Mouse (Mus musculus) C2C12 (cell line): ENCODE results near the gene Trim59. TPM values are rescaled to one million over a fixed set of nuclear protein-coding genes. Genes with fewer than 3 reads are reported as not detected.

Source experiments
- H3K27me3 ChIP-seq: one replicate; pipeline ENCODE4 v1.6.1; 2011; ENCODE audit not compliant: control insufficient read depth, insufficient read depth, insufficient read length
- H3K36me3 ChIP-seq: one replicate; pipeline ENCODE4 v1.6.1; 2011; ENCODE audit not compliant: control insufficient read depth, insufficient read depth
- H3K4me3 ChIP-seq: one replicate; pipeline ENCODE4 v1.5.1; 2011; ENCODE audit warnings: mild to moderate bottlenecking, control low read depth; ENCODE audit not compliant: poor library complexity, insufficient read depth, severe bottlenecking
- H3K79me2 ChIP-seq: one replicate; pipeline ENCODE4 v1.6.1; 2011; ENCODE audit not compliant: control insufficient read depth, insufficient read depth
- H3K79me3 ChIP-seq: one replicate; pipeline ENCODE4 v1.6.1; 2011; ENCODE audit warnings: low read depth, control low read depth
- H3ac ChIP-seq: one replicate; pipeline ENCODE3; 2011; ENCODE audit warnings: low read depth; ENCODE audit not compliant: control insufficient read depth, insufficient read length
- CEBPB ChIP-seq: IDR thresholded peaks from one replicate; pipeline ENCODE4 v1.6.1; 2011; ENCODE audit warnings: low read depth, mild to moderate bottlenecking, control low read depth, moderate library complexity
- CTCF ChIP-seq: IDR thresholded peaks from one replicate; pipeline ENCODE4 v1.5.1; 2011; ENCODE audit not compliant: control insufficient read depth, insufficient read depth, insufficient read length
- FOSL1 ChIP-seq: IDR thresholded peaks from one replicate; pipeline ENCODE4 v1.8.0; 2011; ENCODE audit warnings: mild to moderate bottlenecking, low read length; ENCODE audit not compliant: poor library complexity, insufficient read depth, severe bottlenecking
- MAX ChIP-seq: IDR thresholded peaks from one replicate; pipeline ENCODE4 v1.6.1; 2011; ENCODE audit warnings: mild to moderate bottlenecking, control low read depth
- MYOD1 ChIP-seq: IDR thresholded peaks from one replicate; pipeline ENCODE4 v1.6.1; 2011; ENCODE audit warnings: low read depth; ENCODE audit not compliant: control insufficient read depth, insufficient read length
- MYOG ChIP-seq: IDR thresholded peaks from one replicate; pipeline ENCODE4 v1.6.1; 2011; ENCODE audit not compliant: control insufficient read depth, insufficient read length; ENCODE audit errors: extremely low read depth
- USF1 ChIP-seq: IDR thresholded peaks from one replicate; pipeline ENCODE4 v1.6.1; 2011; ENCODE audit warnings: low read depth, mild to moderate bottlenecking, control low read depth, moderate library complexity
- polyA plus RNA-seq: library from polyadenylated mRNA; unstranded; fragments of >200 nt; fragmentation: generic; extraction: Trizol; gene quantifications from one replicate; pipeline ENCODE4 v1.2.1, GENCODE M21; 2012; ENCODE audit warnings: missing spikeins

The Trim59 gene
- polyA plus RNA-seq, 1 experiment, result 24.7 TPM

GRCm38 (mm10) chr3:69054760-69055432, 10.3 kb upstream of the Trim59 start:
- TF ChIP-seq FOSL1, result no peak
- TF ChIP-seq CTCF, result no peak
- TF ChIP-seq CEBPB, result no peak
- TF ChIP-seq MYOD1, result no peak
- TF ChIP-seq USF1, result no peak
- no peak for TF ChIP-seq MAX
- TF ChIP-seq MYOG, result no peak
- no peak overlapping the region for H3K4me3 ChIP-seq
- no peaks in the 10 kb centered on the region for H3K27me3 ChIP-seq
- H3K79me2 ChIP-seq, result no peaks in the 10 kb centered on the region
- H3K36me3 ChIP-seq, result no peaks in the 10 kb centered on the region
- no peaks in the 10 kb centered on the region for H3K79me3 ChIP-seq
- no peak overlapping the region for H3ac ChIP-seq

- no peaks in the 10 kb centered on the region for H3K79me2 ChIP-seq
- no peak overlapping the region for H3K4me3 ChIP-seq
- no peaks in the 10 kb centered on the region for H3K79me3 ChIP-seq
- TF ChIP-seq CEBPB, result no peak
- no peak for TF ChIP-seq FOSL1
- no peak for TF ChIP-seq MAX
- TF ChIP-seq MYOG, result no peak
- TF ChIP-seq USF1, result no peak
- TF ChIP-seq CTCF, result no peak
- no peak for TF ChIP-seq MYOD1
- no peak overlapping the region for H3ac ChIP-seq
- H3K27me3 ChIP-seq, result no peaks in the 10 kb centered on the region
- H3K36me3 ChIP-seq, result no peaks in the 10 kb centered on the region
Measured at GRCm38 (mm10) chr3:69051894-69052293, 7.3 kb upstream of the Trim59 start.

DNA sequence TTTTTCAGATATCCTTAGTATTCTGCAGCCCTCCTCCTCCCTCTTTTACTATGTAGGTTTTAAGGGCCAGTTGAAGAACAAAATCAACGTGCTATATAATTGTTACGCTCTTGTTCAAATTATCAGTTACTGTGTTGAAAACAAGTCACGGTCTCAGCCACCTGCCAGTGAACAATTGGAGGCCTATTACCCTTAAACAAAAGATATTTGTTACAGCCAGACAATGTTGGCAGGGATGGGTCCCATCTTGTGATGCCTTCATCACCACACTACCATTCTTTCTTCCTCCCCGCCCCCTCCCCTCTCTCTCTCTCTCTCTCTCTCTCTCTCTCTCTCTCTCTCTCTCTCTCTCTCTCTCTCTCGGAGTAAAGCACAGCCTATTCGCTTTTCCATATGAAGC, 4.5 kb upstream of the Trim59 start:
- Histone ChIP-seq H3K79me2 (peaks cover 5% of the 10 kb centered on the region), H3K27me3 (no peaks in the 10 kb centered on the region), H3K4me3 (no peak overlapping the region), H3ac (no peak overlapping the region), H3K79me3 (peaks cover 3% of the 10 kb centered on the region), H3K36me3 (no peaks in the 10 kb centered on the region)
- TF ChIP-seq MYOD1 (no peak), FOSL1 (no peak), CTCF (no peak), MYOG (no peak)

GRCm38 (mm10) chr3:69047684-69048083, 3.1 kb upstream of the Trim59 start:
- Histone ChIP-seq H3K4me3 (no peak overlapping the region), H3K79me3 (peaks cover 17% of the 10 kb centered on the region), H3K36me3 (peaks cover 8% of the 10 kb centered on the region), H3ac (no peak overlapping the region), H3K79me2 (peaks cover 18% of the 10 kb centered on the region), H3K27me3 (no peaks in the 10 kb centered on the region)
- no peak for TF ChIP-seq MYOD1
- no peak for TF ChIP-seq MAX
- no peak for TF ChIP-seq USF1
- TF ChIP-seq CTCF, result no peak
- TF ChIP-seq CEBPB, result no peak
- TF ChIP-seq FOSL1, result no peak
- no peak for TF ChIP-seq MYOG

DNA sequence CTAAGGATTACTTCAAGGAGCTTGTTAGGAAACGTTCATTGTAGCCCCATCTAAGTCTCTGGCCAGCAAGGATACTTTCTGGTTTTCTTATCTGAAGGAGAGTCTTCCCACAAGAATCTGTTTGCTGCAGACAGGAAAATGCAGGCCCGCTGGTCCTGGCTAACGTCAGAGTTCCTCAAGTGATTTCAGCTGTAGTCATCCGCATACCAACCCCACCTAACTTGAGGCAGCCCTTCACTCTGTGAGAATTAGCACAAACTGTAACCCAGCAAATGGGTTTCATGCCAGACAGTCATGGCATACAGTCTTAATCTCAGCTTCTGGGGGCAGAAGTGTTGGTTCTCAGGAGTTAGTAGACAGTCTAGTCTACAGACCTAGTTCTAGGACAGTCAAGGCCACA, 2.0 kb upstream of the Trim59 start:
- H3K79me3 ChIP-seq, result peaks cover 28% of the 10 kb centered on the region
- H3K27me3 ChIP-seq, result no peaks in the 10 kb centered on the region
- no peak overlapping the region for H3K4me3 ChIP-seq
- H3ac ChIP-seq, result no peak overlapping the region
- peaks cover 19% of the 10 kb centered on the region for H3K36me3 ChIP-seq
- H3K79me2 ChIP-seq, result peaks cover 30% of the 10 kb centered on the region
- TF ChIP-seq FOSL1, result no peak
- no peak for TF ChIP-seq MYOG
- no peak for TF ChIP-seq MAX
- TF ChIP-seq MYOD1, result no peak
- TF ChIP-seq CTCF, result no peak
- no peak for TF ChIP-seq USF1
- TF ChIP-seq CEBPB, result no peak

GRCm38 (mm10) chr3:69045750-69046149, 1.2 kb upstream of the Trim59 start:
- no peaks in the 10 kb centered on the region for H3K27me3 ChIP-seq
- TF ChIP-seq MYOG (no peak), USF1 (no peak), CEBPB (no peak), MAX (no peak), FOSL1 (no peak), MYOD1 (no peak), CTCF (no peak)
- H3K79me3 ChIP-seq, result peaks cover 35% of the 10 kb centered on the region
- H3K79me2 ChIP-seq, result peaks cover 37% of the 10 kb centered on the region
- H3K4me3 ChIP-seq, result peak overlapping the region; percentile 61
- H3ac ChIP-seq, result peak overlapping the region; percentile 57
- peaks cover 27% of the 10 kb centered on the region for H3K36me3 ChIP-seq
